ENCODE assay signal across 25 mouse cellular contexts in genomic region chr8:8468552-8468951, GRCm38 (mm10).
DNase-seq lines count a peak whose midpoint lies in the region; ATAC-seq and TF ChIP-seq lines count a peak whose summit lies in the region.
"Had no signal": no experiment of that assay in that cellular context is flagged by ENCODE, and none has a peak within 500 bp of the region (broad histone marks: within the 10 kb centered on the region; RNA-seq: fewer than 3 reads in every experiment).

No protein-coding gene starts in this region.

- H3K4me2 ChIP-seq in forebrain, embryonic 14.5 days (ENCODE audit: low read length) = no peak overlapping the region
- H3K4me2 ChIP-seq in hindbrain, embryonic 16.5 days (ENCODE audit: low read length) = no peak overlapping the region
- no peak overlapping the region for H3K4me2 ChIP-seq in forebrain, postnatal 0 days (ENCODE audit: low read depth)
- H3K4me2 ChIP-seq: heart, embryonic 12.5 days; heart, embryonic 15.5 days had no signal

- no peak for TF ChIP-seq POLR2A in brain, embryonic 14.5 days (IDR thresholded peaks at IDR 0.05; ENCODE audit: borderline replicate concordance, extremely low read depth, insufficient read depth, insufficient read length, poor library complexity, severe bottlenecking)

- no peak overlapping the region for H3K9ac ChIP-seq in forebrain, embryonic 14.5 days (ENCODE audit: low read length)
- no peak overlapping the region for H3K9ac ChIP-seq in hindbrain, embryonic 16.5 days (ENCODE audit: low read depth, low read length)
- H3K9ac ChIP-seq in forebrain, postnatal 0 days = no peak overlapping the region
- H3K9ac ChIP-seq: heart, embryonic 12.5 days; heart, embryonic 15.5 days had no signal

- H3K4me1 ChIP-seq in forebrain, embryonic 14.5 days (ENCODE audit: control insufficient read depth, insufficient read depth, low read length) = peaks cover 4% of the 10 kb centered on the region; the same call in 1 of the 2 replicates
- H3K4me1 ChIP-seq in forebrain, embryonic 10.5 days = peaks cover 18% of the 10 kb centered on the region
- peaks cover 3% of the 10 kb centered on the region for H3K4me1 ChIP-seq in hindbrain, embryonic 16.5 days (ENCODE audit: control insufficient read depth, insufficient read depth, low read depth, low read length)
- H3K4me1 ChIP-seq in hindbrain, embryonic 10.5 days (replicated peaks) = peaks cover 30% of the 10 kb centered on the region
- H3K4me1 ChIP-seq in forebrain, postnatal 0 days (ENCODE audit: insufficient read depth) = no peaks in the 10 kb centered on the region
- H3K4me1 ChIP-seq: heart, embryonic 15.5 days had no signal

- peak; percentile 50; the same call in 1 of the 2 replicates for ATAC-seq in forebrain, embryonic 14.5 days
- ATAC-seq in hindbrain, embryonic 16.5 days = peak; percentile 87
- peak; percentile 16; the same call in 1 of the 2 replicates for ATAC-seq in forebrain, postnatal 0 days
- ATAC-seq: hindbrain, postnatal 0 days; inflammation-experienced regulatory T-cells, adult 6 months; intestine, embryonic 16.5 days; Patski had no signal

- H3K27me3 ChIP-seq in forebrain, embryonic 14.5 days (replicated peaks; ENCODE audit: control insufficient read depth, insufficient read depth, low read length) = no peaks in the 10 kb centered on the region
- H3K27me3 ChIP-seq in forebrain, embryonic 10.5 days (ENCODE audit: poor library complexity, severe bottlenecking) = peaks cover 8% of the 10 kb centered on the region; the same call in 1 of the 2 replicates
- H3K27me3 ChIP-seq in hindbrain, embryonic 16.5 days (replicated peaks; ENCODE audit: control insufficient read depth, insufficient read depth, low read length) = no peaks in the 10 kb centered on the region
- H3K27me3 ChIP-seq in hindbrain, embryonic 10.5 days (ENCODE audit: insufficient read depth, poor library complexity, severe bottlenecking) = no peaks in the 10 kb centered on the region
- no peaks in the 10 kb centered on the region for H3K27me3 ChIP-seq in forebrain, postnatal 0 days (ENCODE audit: insufficient read depth, low read length)
- H3K27me3 ChIP-seq: CH12.LX; heart, embryonic 12.5 days; heart, embryonic 15.5 days; Patski had no signal

- no peak overlapping the region for H3K4me3 ChIP-seq in forebrain, embryonic 14.5 days (ENCODE audit: low read depth, low read length)
- H3K4me3 ChIP-seq in forebrain, embryonic 10.5 days = no peak overlapping the region
- no peak overlapping the region for H3K4me3 ChIP-seq in hindbrain, embryonic 16.5 days (ENCODE audit: low read length)
- no peak overlapping the region for H3K4me3 ChIP-seq in hindbrain, embryonic 10.5 days
- no peak overlapping the region for H3K4me3 ChIP-seq in forebrain, postnatal 0 days (ENCODE audit: low read depth, low read length)
- H3K4me3 ChIP-seq: heart, embryonic 12.5 days; heart, embryonic 15.5 days had no signal

- peak; percentile 33 for DNase-seq in forebrain, embryonic 14.5 days (ENCODE audit: low spot score)
- DNase-seq in forebrain, embryonic 10.5 days (ENCODE audit: extremely low spot score, low spot score) = no peak
- DNase-seq in hindbrain, embryonic 10.5 days (ENCODE audit: low spot score) = no peak
- peak; percentile 54 for DNase-seq in brain, embryonic 14.5 days (ENCODE audit: low read depth)
- DNase-seq in forebrain, postnatal 0 days = no peak
- no peak for DNase-seq in layer of hippocampus, postnatal 36 days
- DNase-seq: adrenal gland, postnatal 10 days; B cell, adult 2 months; cerebellum, adult 18-20 months; cerebellum, adult 9-10 months; cerebellum, postnatal 14 days; gastrocnemius, postnatal 25 days; heart, adult 18-20 months; heart, postnatal 10 days; heart, postnatal 36 days; kidney, adult 18-20 months had no signal

- no peak for TF ChIP-seq CTCF in brain, embryonic 14.5 days (IDR thresholded peaks at IDR 0.05; ENCODE audit: borderline replicate concordance, extremely low read depth, insufficient read depth, insufficient read length)
- no peak for TF ChIP-seq CTCF in forebrain, postnatal 0 days (IDR thresholded peaks at IDR 0.05; ENCODE audit: low read depth)

- H3K36me3 ChIP-seq in forebrain, embryonic 14.5 days (ENCODE audit: control insufficient read depth, insufficient read depth, low read length) = no peaks in the 10 kb centered on the region
- H3K36me3 ChIP-seq in forebrain, embryonic 10.5 days (replicated peaks) = no peaks in the 10 kb centered on the region
- no peaks in the 10 kb centered on the region for H3K36me3 ChIP-seq in hindbrain, embryonic 16.5 days (ENCODE audit: control insufficient read depth, insufficient read depth, low read length)
- no peaks in the 10 kb centered on the region for H3K36me3 ChIP-seq in hindbrain, embryonic 10.5 days
- no peaks in the 10 kb centered on the region for H3K36me3 ChIP-seq in forebrain, postnatal 0 days (ENCODE audit: insufficient read depth)
- H3K36me3 ChIP-seq: G1E; heart, embryonic 12.5 days; heart, embryonic 15.5 days had no signal

- WGBS in forebrain, embryonic 14.5 days = 56% methylated on average over 3 of the region's 3 CpGs
- WGBS in forebrain, embryonic 10.5 days = 79% methylated on average over 3 of the region's 3 CpGs
- WGBS in hindbrain, embryonic 16.5 days = 47% methylated on average over 3 of the region's 3 CpGs
- 62% methylated on average over 3 of the region's 3 CpGs for WGBS in hindbrain, embryonic 10.5 days
- 51% methylated on average over 3 of the region's 3 CpGs for WGBS in forebrain, postnatal 0 days

- H3K27ac ChIP-seq in forebrain, embryonic 14.5 days (ENCODE audit: low read depth, low read length) = no peak overlapping the region
- no peak overlapping the region for H3K27ac ChIP-seq in forebrain, embryonic 10.5 days
- no peak overlapping the region for H3K27ac ChIP-seq in hindbrain, embryonic 16.5 days (ENCODE audit: low read depth, low read length)
- H3K27ac ChIP-seq in hindbrain, embryonic 10.5 days = no peak overlapping the region
- H3K27ac ChIP-seq in forebrain, postnatal 0 days (ENCODE audit: low read depth, low read length) = no peak overlapping the region
- H3K27ac ChIP-seq: heart, embryonic 15.5 days; hindbrain, postnatal 0 days had no signal

- no peaks in the 10 kb centered on the region for H3K9me3 ChIP-seq in forebrain, embryonic 14.5 days (replicated peaks; ENCODE audit: control insufficient read depth, low read length)
- no peaks in the 10 kb centered on the region for H3K9me3 ChIP-seq in forebrain, embryonic 10.5 days
- no peaks in the 10 kb centered on the region for H3K9me3 ChIP-seq in hindbrain, embryonic 16.5 days (ENCODE audit: control insufficient read depth, low read length)
- no peaks in the 10 kb centered on the region for H3K9me3 ChIP-seq in hindbrain, embryonic 10.5 days
- H3K9me3 ChIP-seq in forebrain, postnatal 0 days (ENCODE audit: low read length) = no peaks in the 10 kb centered on the region
- H3K9me3 ChIP-seq: G1E; heart, embryonic 12.5 days; heart, embryonic 15.5 days had no signal

Comparison
In these comparisons a context has a peak if more than half of its experiments do, and no peak if none do; other contexts are left out.
1. DNase-seq: peak in forebrain, embryonic 14.5 days (single experiment) and brain, embryonic 14.5 days (single experiment); none in forebrain, embryonic 10.5 days (single experiment), hindbrain, embryonic 10.5 days (single experiment), forebrain, postnatal 0 days (single experiment) and layer of hippocampus, postnatal 36 days (0 of 2).
2. ATAC-seq: peak in every context shown above with its lines; median percentile 87 in hindbrain, embryonic 16.5 days; 50 in forebrain, embryonic 14.5 days; 16 in forebrain, postnatal 0 days.